Mouse (Mus musculus) macrophage (primary cell): Measurements from ENCODE around the gene Dvl2. TPM values are rescaled to one million over a fixed set of nuclear protein-coding genes. Genes with fewer than 3 reads are reported as not detected.

Source experiments
- H3K27ac ChIP-seq: fragments of 350-480 bp; formaldehyde crosslinking; 2 replicates; pipeline ENCODE4 v1.9.0; 2021
- H3K36me3 ChIP-seq: fragments of 350-480 bp; formaldehyde crosslinking; 2 replicates; pipeline ENCODE4 v1.9.0; 2021; ENCODE audit errors: inconsistent target
- H3K4me3 ChIP-seq: fragments of 350-480 bp; formaldehyde crosslinking; 2 replicates; pipeline ENCODE4 v1.9.0; 2021; ENCODE audit errors: inconsistent target
- H3K79me2 ChIP-seq: fragments of 350-480 bp; formaldehyde crosslinking; 2 replicates; pipeline ENCODE4 v1.9.0; 2021; ENCODE audit errors: inconsistent target
- WGBS: methylation state at CpG from one replicate; pipeline ENCODE4 v1.1.7; 2026; ENCODE audit warnings: inconsistent platforms; ENCODE audit not compliant: missing documents; 5-methylcytosine and 5-hydroxymethylcytosine counted together
- polyA plus RNA-seq: library from polyadenylated mRNA; stranded (reverse); fragments of 250-400 nt; gene quantifications from 3 replicates; pipeline ENCODE4 v1.2.4, GENCODE M21; 2018; ENCODE audit warnings: inconsistent platforms

The Dvl2 gene
- polyA plus RNA-seq, 1 experiment from 2014 or later = 11.8 TPM

DNA sequence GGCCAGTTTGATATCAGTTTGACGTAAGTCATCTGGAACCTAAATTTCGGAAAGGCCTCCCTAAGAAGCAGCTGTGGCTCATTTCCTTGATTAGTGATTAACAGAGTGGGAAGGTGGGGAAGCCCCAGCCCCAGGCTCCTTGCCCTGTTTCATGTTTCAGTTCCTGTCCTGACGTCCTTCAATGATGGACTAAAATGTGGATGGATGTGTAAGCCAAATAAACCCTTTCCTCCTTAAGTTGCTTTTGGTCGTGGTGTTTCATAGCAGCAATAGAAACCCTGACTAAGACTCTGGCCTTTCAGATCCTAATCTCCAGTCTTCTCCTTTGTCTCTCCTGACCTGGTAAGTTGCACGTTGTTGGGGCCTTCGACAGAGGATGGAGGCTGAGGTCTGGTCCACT, 30.2 kb upstream of the Dvl2 start:
- H3K27ac ChIP-seq = no peak overlapping the region
- no peak overlapping the region for H3K4me3 ChIP-seq
- peaks cover 45% of the 10 kb centered on the region for H3K36me3 ChIP-seq
- no peaks in the 10 kb centered on the region for H3K79me2 ChIP-seq
- 80% methylated on average over 6 of the region's 6 CpGs for WGBS

GRCm38 (mm10) chr11:69970775-69971174, 29.6 kb upstream of the Dvl2 start:
- whole genome bisulfite sequencing = 70% methylated on average over 2 of the region's 3 CpGs
- H3K79me2 ChIP-seq = no peaks in the 10 kb centered on the region
- H3K4me3 ChIP-seq = no peak overlapping the region
- no peak overlapping the region for H3K27ac ChIP-seq
- peaks cover 45% of the 10 kb centered on the region for H3K36me3 ChIP-seq

DNA sequence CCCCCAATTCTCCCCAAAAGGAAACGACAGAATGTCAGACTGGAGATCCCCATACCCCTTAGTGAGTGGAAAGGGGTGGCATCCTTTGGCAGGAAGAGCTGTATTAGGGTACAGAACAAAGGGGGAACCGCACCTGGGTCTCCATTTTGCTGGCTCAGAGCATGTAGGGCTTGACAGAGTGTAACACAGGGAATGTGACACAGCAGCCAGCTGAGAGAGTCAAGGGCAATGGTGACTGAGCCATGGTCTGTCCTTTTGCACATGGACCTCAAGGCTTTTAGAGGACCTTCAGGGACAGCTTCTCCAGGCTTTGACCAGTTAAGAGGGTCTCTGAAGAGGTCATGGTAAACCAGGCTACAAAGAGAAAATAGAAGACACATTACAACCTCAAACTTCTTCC, 25.5 kb upstream of the Dvl2 start:
- WGBS = 95% methylated on average over 2 of the region's 2 CpGs
- H3K27ac ChIP-seq = no peak overlapping the region
- no peak overlapping the region for H3K4me3 ChIP-seq
- peaks cover 47% of the 10 kb centered on the region for H3K36me3 ChIP-seq
- peaks cover 19% of the 10 kb centered on the region for H3K79me2 ChIP-seq

DNA sequence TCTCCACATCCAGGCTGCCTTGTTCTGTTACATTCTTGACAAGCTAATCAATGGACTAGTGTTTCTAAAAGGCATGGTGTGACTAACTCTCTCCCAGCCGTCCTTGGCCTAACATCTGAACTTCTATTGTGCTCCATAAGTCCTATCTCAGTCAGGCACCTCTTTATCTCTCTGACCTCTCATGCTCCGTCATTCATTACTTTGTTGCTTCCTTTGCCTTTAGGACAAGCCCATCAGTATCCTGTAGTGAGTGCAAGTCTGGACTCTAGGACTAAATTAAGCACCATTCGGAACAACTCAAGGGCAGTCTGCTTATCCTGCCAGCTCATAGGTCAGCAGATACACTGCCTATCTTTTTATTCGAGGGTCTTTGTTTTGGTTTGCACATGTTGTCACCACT, 24.1 kb upstream of the Dvl2 start:
- WGBS = 90% methylated on average over 4 of the region's 4 CpGs
- no peak overlapping the region for H3K4me3 ChIP-seq
- peaks cover 22% of the 10 kb centered on the region for H3K79me2 ChIP-seq
- no peak overlapping the region for H3K27ac ChIP-seq
- H3K36me3 ChIP-seq = peaks cover 41% of the 10 kb centered on the region

- peak overlapping the region; percentile 70 for H3K27ac ChIP-seq
- H3K4me3 ChIP-seq = peak overlapping the region; percentile 97
- WGBS = 3% methylated on average over 16 of the region's 16 CpGs
- H3K36me3 ChIP-seq = peaks cover 28% of the 10 kb centered on the region
- peaks cover 58% of the 10 kb centered on the region for H3K79me2 ChIP-seq
Observed at GRCm38 (mm10) chr11:69979827-69980195, 20.6 kb upstream of the Dvl2 start.

DNA sequence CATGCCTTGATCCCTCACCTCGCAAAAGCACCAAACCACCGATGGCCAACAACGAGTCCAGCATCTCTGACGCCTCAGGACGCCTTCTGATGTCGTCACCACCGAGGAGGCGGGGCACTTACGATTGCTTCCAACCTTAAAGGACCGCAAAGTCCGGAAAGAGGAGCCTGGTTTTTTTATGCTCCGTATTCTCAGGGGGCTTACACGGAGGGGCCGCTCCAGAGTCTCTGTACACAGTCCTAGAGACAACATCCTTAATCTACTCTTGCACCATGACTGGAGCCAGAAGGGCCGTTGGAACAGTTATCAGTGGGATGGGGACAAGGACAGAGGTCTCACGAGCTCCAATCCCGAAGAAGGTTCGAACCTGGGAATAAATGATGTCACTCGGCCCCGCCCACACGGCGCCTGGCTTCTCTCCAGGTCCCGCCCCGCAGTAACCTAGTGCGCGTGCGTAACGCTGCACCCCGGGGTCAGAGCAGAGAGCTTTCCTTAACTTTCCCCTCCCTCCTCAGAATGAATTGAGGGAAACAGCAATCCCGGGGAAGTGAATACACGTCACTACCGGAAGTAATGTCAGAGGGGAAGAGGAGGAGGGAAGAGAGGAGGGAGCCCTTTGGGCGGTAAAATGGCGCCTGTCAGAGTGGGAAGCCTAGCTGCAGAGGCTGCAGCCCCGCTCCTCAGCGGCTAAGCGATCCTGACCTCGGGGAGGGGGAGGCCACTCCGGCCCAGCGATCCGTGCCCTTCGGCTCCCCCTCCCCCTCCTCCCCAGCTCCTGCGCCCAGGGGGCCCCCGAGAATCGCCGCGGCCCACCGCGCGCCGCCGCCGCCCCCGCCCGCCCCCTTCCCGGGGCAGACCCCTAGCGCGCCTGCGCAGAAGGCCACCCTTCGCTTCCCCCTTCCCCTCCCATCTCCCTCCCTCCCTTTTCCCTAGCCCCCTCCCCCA, 19.9 kb upstream of the Dvl2 start:
- Histone ChIP-seq H3K27ac (peak overlapping the region; percentile 70), H3K36me3 (peaks cover 31% of the 10 kb centered on the region), H3K4me3 (peak overlapping the region; percentile 97), H3K79me2 (peaks cover 64% of the 10 kb centered on the region)
- WGBS = 1% methylated on average over 37 of the region's 60 CpGs

- peak within 1 kb of the TSS; percentile 70 for H3K27ac ChIP-seq
- H3K79me2 ChIP-seq = peaks cover 68% of the 10 kb centered on the region
- 0% methylated on average over 41 of the region's 43 CpGs for WGBS
- H3K36me3 ChIP-seq = peaks cover 31% of the 10 kb centered on the region
- H3K4me3 ChIP-seq = peak within 1 kb of the TSS; percentile 97
Observed at GRCm38 (mm10) chr11:69981141-69981762, 19.1 kb upstream of the Dvl2 start, which contains the start of gene Ctdnep1. TSS of gene Ctdnep1 (plus strand) at chr11:69981156.

GRCm38 (mm10) chr11:69982225-69982624, 18.2 kb upstream of the Dvl2 start, which contains the start of gene Elp5:
TSS of gene Elp5 (minus strand) at chr11:69982517.
- peak within 1 kb of the TSS; percentile 48 for H3K27ac ChIP-seq
- 65% methylated on average over 8 of the region's 8 CpGs for WGBS
- H3K4me3 ChIP-seq = peak within 1 kb of the TSS; percentile 97
- peaks cover 76% of the 10 kb centered on the region for H3K79me2 ChIP-seq
- peaks cover 36% of the 10 kb centered on the region for H3K36me3 ChIP-seq

DNA sequence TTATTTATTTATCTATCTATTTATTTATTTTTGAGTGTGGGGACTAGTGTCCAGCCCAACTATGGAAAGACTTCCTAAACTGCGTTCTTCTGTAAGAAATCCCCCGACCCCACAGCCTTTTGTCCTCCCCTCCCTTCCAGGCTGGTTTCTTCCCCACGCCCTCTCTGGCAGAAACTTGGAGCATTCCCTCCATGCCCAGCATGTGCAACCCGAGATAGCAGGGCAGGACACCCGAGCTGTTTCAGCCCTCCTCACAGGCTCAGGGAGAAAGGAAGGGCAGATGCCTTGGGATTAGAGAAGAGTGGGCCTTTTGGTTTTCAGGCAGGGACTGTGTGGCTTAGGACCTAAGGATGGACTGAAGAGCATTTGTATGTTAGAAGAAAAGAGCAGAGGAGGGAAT, 17.5 kb upstream of the Dvl2 start:
- no peak overlapping the region for H3K27ac ChIP-seq

DNA sequence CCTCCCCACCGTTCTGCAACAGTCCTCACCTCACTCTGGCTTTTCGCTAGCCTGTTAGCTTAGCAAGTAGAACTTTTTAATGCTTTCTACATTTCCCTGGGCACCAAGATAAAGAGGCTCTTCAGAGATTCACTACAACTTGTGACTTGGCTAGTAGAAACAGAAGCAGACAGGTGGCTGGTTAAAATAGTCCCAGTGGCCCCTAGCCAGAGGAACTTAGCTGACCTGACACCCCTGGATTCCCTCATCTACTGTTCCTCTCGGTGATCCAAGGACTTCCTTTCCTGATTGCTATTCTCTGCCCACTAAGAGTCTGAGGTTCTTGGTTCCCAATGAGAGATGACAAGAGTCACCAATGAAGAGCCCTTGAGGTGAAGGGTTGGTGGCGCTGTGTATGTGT, 17.0 kb upstream of the Dvl2 start:
- no peak overlapping the region for H3K27ac ChIP-seq
- 90% methylated on average over 4 of the region's 4 CpGs for WGBS
- peaks cover 82% of the 10 kb centered on the region for H3K79me2 ChIP-seq
- peaks cover 43% of the 10 kb centered on the region for H3K36me3 ChIP-seq
- H3K4me3 ChIP-seq = no peak overlapping the region

More for the DNA sequence above, 17.5 kb upstream of the Dvl2 start:
- WGBS = 78% methylated on average over 5 of the region's 5 CpGs
- Histone ChIP-seq H3K36me3 (peaks cover 39% of the 10 kb centered on the region), H3K4me3 (no peak overlapping the region), H3K79me2 (peaks cover 81% of the 10 kb centered on the region)

GRCm38 (mm10) chr11:69984431-69984830, 16.0 kb upstream of the Dvl2 start:
- Histone ChIP-seq H3K79me2 (peaks cover 76% of the 10 kb centered on the region), H3K27ac (no peak overlapping the region), H3K4me3 (no peak overlapping the region), H3K36me3 (peaks cover 50% of the 10 kb centered on the region)
- 95% methylated on average over 8 of the region's 8 CpGs for WGBS

- Histone ChIP-seq H3K27ac (0 out of 2 replicates have a peak overlapping the region, but pooled peaks have one; percentile 5), H3K4me3 (no peak overlapping the region), H3K36me3 (peaks cover 60% of the 10 kb centered on the region), H3K79me2 (peaks cover 65% of the 10 kb centered on the region)
- WGBS = 98% methylated on average over 8 of the region's 8 CpGs
Observed at GRCm38 (mm10) chr11:69989949-69990348, 10.4 kb upstream of the Dvl2 start.

GRCm38 (mm10) chr11:69990850-69991691, 9.3 kb upstream of the Dvl2 start, which contains the start of gene Gabarap:
TSS of gene Gabarap (plus strand) at chr11:69991143.
- Histone ChIP-seq H3K79me2 (peaks cover 63% of the 10 kb centered on the region), H3K27ac (peak within 1 kb of the TSS; percentile 99), H3K4me3 (peak within 1 kb of the TSS; percentile 97), H3K36me3 (peaks cover 52% of the 10 kb centered on the region)
- 2% methylated on average over 38 of the region's 40 CpGs for WGBS

DNA sequence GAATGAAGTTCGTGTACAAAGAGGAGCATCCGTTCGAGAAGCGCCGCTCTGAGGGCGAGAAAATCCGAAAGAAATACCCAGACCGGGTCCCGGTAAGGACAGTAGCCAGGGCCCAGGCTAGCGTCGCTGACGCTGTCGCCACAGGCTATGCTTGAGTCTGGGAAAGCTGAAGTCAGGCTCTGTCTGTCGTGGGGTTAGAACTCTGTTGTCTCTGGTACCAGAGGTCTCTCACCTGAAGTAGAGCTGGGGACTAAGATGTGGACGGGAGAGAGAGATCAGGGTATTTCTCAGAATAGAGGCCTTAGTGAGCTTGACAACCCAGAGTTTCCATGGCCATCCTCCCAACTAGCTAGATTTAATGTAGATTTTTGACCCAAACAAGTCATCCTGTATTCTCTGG, 8.7 kb upstream of the Dvl2 start:
- Histone ChIP-seq H3K27ac (peak overlapping the region; percentile 99), H3K36me3 (peaks cover 46% of the 10 kb centered on the region), H3K4me3 (peak overlapping the region; percentile 97), H3K79me2 (peaks cover 62% of the 10 kb centered on the region)
- 1% methylated on average over 15 of the region's 15 CpGs for WGBS
